Mouse (Mus musculus) midbrain, postnatal 0 days (tissue): ENCODE data around the gene Adora3. TPM values are rescaled to one million over a fixed set of nuclear protein-coding genes. Genes with fewer than 3 reads are reported as not detected.

Source experiments
- ATAC-seq: fragments of 200-750 bp; cut with Nextera tagmentation; 2 replicates; pipeline ENCODE4 v1.8.0; 2017; ENCODE audit warnings: moderate number of reproducible peaks, mild to moderate bottlenecking, moderate TSS enrichment, moderate library complexity; ENCODE audit not compliant: low FRiP score
- DNase-seq: peaks from one replicate; pipeline ENCODE4 v3.0.0-alpha.2; 2015; ENCODE audit warnings: low spot score
- H3K27ac ChIP-seq: fragments of 300-500 bp; sonication (generic); 2 replicates; pipeline ENCODE4 v1.5.1; 2014; ENCODE audit warnings: low read depth, mild to moderate bottlenecking, low read length, mixed read lengths
- H3K27me3 ChIP-seq: fragments of 300-500 bp; sonication (generic); 2 replicates; pipeline ENCODE4 v1.6.1; 2014; ENCODE audit warnings: low read length, control low read depth, mixed read lengths; ENCODE audit not compliant: insufficient read depth
- H3K36me3 ChIP-seq: fragments of 300-500 bp; sonication (generic); 2 replicates; pipeline ENCODE4 v1.6.1; 2014; ENCODE audit warnings: low read length, control low read depth, mixed read lengths; ENCODE audit not compliant: insufficient read depth
- H3K4me1 ChIP-seq: fragments of 300-500 bp; sonication (generic); 2 replicates; pipeline ENCODE4 v1.6.1; 2014; ENCODE audit warnings: mild to moderate bottlenecking, control low read depth, antibody characterized with exemption, low read length, mixed read lengths; ENCODE audit not compliant: insufficient read depth
- H3K4me2 ChIP-seq: fragments of 300-500 bp; sonication (generic); 2 replicates; pipeline ENCODE4 v1.6.1; 2014; ENCODE audit warnings: low read depth, mild to moderate bottlenecking, low read length, mixed read lengths; ENCODE audit not compliant: poor library complexity, severe bottlenecking
- H3K4me3 ChIP-seq: fragments of 300-500 bp; sonication (generic); 2 replicates; pipeline ENCODE4 v1.5.1; 2014; ENCODE audit warnings: low read depth, mild to moderate bottlenecking, low read length, moderate library complexity
- H3K9ac ChIP-seq: fragments of 300-500 bp; sonication (generic); replicated peaks from 2 replicates; pipeline ENCODE4 v1.6.1; 2014; ENCODE audit warnings: mild to moderate bottlenecking, low read length, moderate library complexity, mixed read lengths; ENCODE audit not compliant: poor library complexity, severe bottlenecking
- H3K9me3 ChIP-seq: fragments of 300-500 bp; sonication (generic); 2 replicates; pipeline ENCODE4 v1.6.1; 2016; ENCODE audit warnings: low read length, control low read depth
- CTCF ChIP-seq: IDR thresholded peaks from 2 replicates; pipeline ENCODE4 v1.5.1; 2016; ENCODE audit warnings: antibody characterized with exemption, mild to moderate bottlenecking
- WGBS: fragments of 180-500 bp; shearing (Covaris S2); extraction: QIAGEN DNeasy Blood & Tissue Kit; methylation state at CpG from one replicate; pipeline ENCODE4 v1.1.7; 2014; 5-methylcytosine and 5-hydroxymethylcytosine counted together
- polyA plus RNA-seq: library from polyadenylated mRNA; unstranded; fragments of >200 nt; fragmentation: Nextera tagmentation; extraction: Ambion mirVana; gene quantifications from 2 replicates; pipeline ENCODE4 v1.2.1, GENCODE M21; 2015
- total RNA-seq: library from RNA; depleted of rRNA; stranded (reverse); fragments of >200 nt; gene quantifications from 2 replicates; pipeline ENCODE4 v1.2.3, GENCODE M21; 2014

Adora3 gene
- total and polyA plus RNA-seq, 2 experiments from 2014 or later, result 0.30 to 0.77 TPM

- H3K4me1 ChIP-seq, result no peaks in the 10 kb centered on the region
- H3K27me3 ChIP-seq, result no peaks in the 10 kb centered on the region
- no peak for TF ChIP-seq CTCF
- H3K4me2 ChIP-seq, result no peak overlapping the region
- H3K36me3 ChIP-seq, result no peaks in the 10 kb centered on the region
- no peak overlapping the region for H3K9ac ChIP-seq
- no peaks in the 10 kb centered on the region for H3K9me3 ChIP-seq
- no peak overlapping the region for H3K27ac ChIP-seq
- DNase-seq (peak; percentile 17), ATAC-seq (no peak)
- no peak overlapping the region for H3K4me3 ChIP-seq
- WGBS, result 64% methylated on average over 2 of the region's 2 CpGs
Observed at GRCm38 (mm10) chr3:105868135-105868534, 2.5 kb upstream of the Adora3 start.

- Histone ChIP-seq H3K27ac (no peak overlapping the region), H3K4me2 (no peak overlapping the region)
- DNase-seq, result peak; percentile 22
Observed at GRCm38 (mm10) chr3:105872034-105872433, 1.4 kb downstream of the Adora3 start.

DNA sequence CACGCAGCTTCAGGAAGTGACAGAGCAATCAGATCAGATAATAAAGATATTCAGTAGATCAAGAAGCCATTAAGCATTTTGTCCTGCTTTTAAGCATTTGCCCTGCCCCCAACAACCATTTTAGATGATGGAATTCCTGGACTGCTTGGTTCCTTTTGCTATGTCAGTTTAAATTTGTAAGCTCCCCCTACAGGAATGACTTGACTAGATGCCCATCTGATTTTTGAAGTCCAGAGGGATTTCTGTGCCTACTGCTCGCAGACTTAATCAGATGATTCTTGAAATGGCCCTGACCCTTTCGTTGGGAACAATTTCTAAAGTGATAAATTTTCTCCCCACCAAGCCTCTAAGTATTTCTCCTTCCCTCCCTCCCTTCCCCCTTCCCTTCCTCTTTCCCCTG is 1.9 kb downstream of the Adora3 start:
- Histone ChIP-seq H3K9me3 (no peaks in the 10 kb centered on the region), H3K27me3 (no peaks in the 10 kb centered on the region), H3K36me3 (no peaks in the 10 kb centered on the region), H3K4me1 (no peaks in the 10 kb centered on the region), H3K27ac (no peak overlapping the region), H3K9ac (no peak overlapping the region), H3K4me3 (no peak overlapping the region), H3K4me2 (no peak overlapping the region)
- peak; percentile 19; the same call in 1 of the 2 replicates for TF ChIP-seq CTCF
- DNase-seq, result peak; percentile 18
- ATAC-seq, result no peak
- WGBS, result 52% methylated on average over 3 of the region's 3 CpGs

More at GRCm38 (mm10) chr3:105872034-105872433, 1.4 kb downstream of the Adora3 start:
- no peak overlapping the region for H3K9ac ChIP-seq
- WGBS, result 56% methylated on average over 6 of the region's 6 CpGs
- no peak for TF ChIP-seq CTCF
- H3K4me1 ChIP-seq, result no peaks in the 10 kb centered on the region
- H3K36me3 ChIP-seq, result no peaks in the 10 kb centered on the region
- no peaks in the 10 kb centered on the region for H3K9me3 ChIP-seq
- no peaks in the 10 kb centered on the region for H3K27me3 ChIP-seq
- ATAC-seq, result no peak
- H3K4me3 ChIP-seq, result no peak overlapping the region

DNA sequence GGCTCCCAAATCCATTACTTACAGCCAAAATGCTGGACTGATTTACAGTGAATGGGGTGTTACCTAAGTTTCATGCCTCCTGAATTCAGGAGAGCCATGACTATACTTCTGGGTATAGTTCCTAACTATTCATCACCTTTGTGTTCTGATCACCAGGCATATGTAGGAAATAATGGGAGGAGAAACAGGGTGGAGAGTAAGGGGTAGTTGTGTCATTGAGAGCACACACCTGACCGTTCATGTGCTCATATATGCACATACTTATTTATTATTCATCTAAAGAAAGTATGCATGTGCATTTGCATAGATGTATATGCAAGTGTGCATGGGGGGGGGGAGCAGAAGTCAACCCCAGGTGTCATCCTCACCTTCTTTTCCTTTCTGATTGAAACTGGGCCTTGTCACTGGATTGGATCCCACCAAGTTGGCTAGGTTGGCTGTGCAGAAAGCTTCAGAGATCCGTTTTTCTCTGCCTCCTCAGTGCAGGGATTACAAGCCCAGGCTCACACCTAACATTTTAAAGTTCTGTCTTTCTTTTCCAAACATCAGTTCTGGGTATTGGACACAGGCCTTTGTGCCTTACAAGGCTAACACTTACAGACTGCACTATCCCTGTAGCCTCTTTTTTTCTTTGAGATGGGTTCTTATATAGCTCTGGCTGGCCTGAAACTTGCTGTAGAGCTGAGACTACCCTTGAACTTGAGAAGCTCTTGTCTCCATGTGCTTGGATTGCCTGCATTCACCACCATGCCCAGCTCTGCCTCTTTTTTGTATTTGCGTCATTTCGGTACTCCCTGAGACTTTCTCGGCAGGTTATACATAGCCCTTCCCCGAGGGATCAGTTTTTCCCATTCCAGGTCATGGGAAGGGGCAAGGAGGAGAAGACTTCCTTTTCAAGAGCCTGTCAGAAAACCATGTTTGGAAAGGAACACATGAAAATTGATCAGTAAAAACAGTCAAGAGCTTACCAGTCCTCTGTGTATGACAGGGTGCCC is 3.1 kb downstream of the Adora3 start:
- ATAC-seq, result no peak
- Histone ChIP-seq H3K27me3 (no peaks in the 10 kb centered on the region), H3K27ac (no peak overlapping the region), H3K4me1 (no peaks in the 10 kb centered on the region), H3K9ac (no peak overlapping the region), H3K4me2 (no peak overlapping the region), H3K4me3 (no peak overlapping the region), H3K36me3 (no peaks in the 10 kb centered on the region), H3K9me3 (no peaks in the 10 kb centered on the region)
- WGBS, result 81% methylated on average over 6 of the region's 6 CpGs
- no peak for DNase-seq
- TF ChIP-seq CTCF, result no peak

- no peak for TF ChIP-seq CTCF
- H3K9ac ChIP-seq, result no peak overlapping the region
- H3K9me3 ChIP-seq, result no peaks in the 10 kb centered on the region
- no peak for ATAC-seq
- DNase-seq, result peak; percentile 65
- H3K4me2 ChIP-seq, result no peak overlapping the region
- no peak overlapping the region for H3K4me3 ChIP-seq
- no peaks in the 10 kb centered on the region for H3K36me3 ChIP-seq
- 78% methylated on average over 5 of the region's 5 CpGs for WGBS
- no peaks in the 10 kb centered on the region for H3K27me3 ChIP-seq
- H3K4me1 ChIP-seq, result no peaks in the 10 kb centered on the region
- H3K27ac ChIP-seq, result no peak overlapping the region
Observed at GRCm38 (mm10) chr3:105876022-105876421, 5.4 kb downstream of the Adora3 start.

- Histone ChIP-seq H3K4me2 (no peak overlapping the region), H3K36me3 (no peaks in the 10 kb centered on the region), H3K4me3 (no peak overlapping the region), H3K9ac (no peak overlapping the region), H3K27me3 (no peaks in the 10 kb centered on the region), H3K4me1 (no peaks in the 10 kb centered on the region), H3K27ac (no peak overlapping the region), H3K9me3 (no peaks in the 10 kb centered on the region)
- TF ChIP-seq CTCF, result no peak
- DNase-seq (no peak), ATAC-seq (no peak)
- WGBS, result 90% methylated on average over 6 of the region's 6 CpGs
Observed at GRCm38 (mm10) chr3:105877252-105877803, 6.7 kb downstream of the Adora3 start.
